Comparison of ENCODE assay signal across 23 mouse cellular contexts in genomic region chr12:101821596-101821995, GRCm38 (mm10). TPM values are rescaled to one million over a fixed set of nuclear protein-coding genes. Genes with fewer than 3 reads are reported as not detected.
A peak's percentile ranks its signal among the peaks of the same experiment; 100 is the strongest.
DNase-seq lines count a peak whose midpoint lies in the region; ATAC-seq and TF ChIP-seq lines count a peak whose summit lies in the region.
"Had no signal": no experiment of that assay in that cellular context is flagged by ENCODE, and none has a peak within 500 bp of the region (broad histone marks: within the 10 kb centered on the region; RNA-seq: fewer than 3 reads in every experiment).

No protein-coding gene starts in this region.

- no peaks in the 10 kb centered on the region for H3K79me2 ChIP-seq in MEL (ENCODE audit: control insufficient read depth, insufficient read depth, low read length, poor library complexity)

- H3K4me1 ChIP-seq in liver, embryonic 13.5 days (replicated peaks): peaks cover 8% of the 10 kb centered on the region; the same call in 1 of the 2 replicates
- H3K4me1 ChIP-seq in liver, embryonic 11.5 days (replicated peaks; ENCODE audit: control insufficient read depth, insufficient read depth, low read length): 0 out of 2 replicates have a peak, but pooled peaks cover 3% of the 10 kb centered on the region
- H3K4me1 ChIP-seq in MEL (ENCODE audit: control insufficient read depth in 1 of 2, insufficient read depth in 2 of 2, low read length in 2 of 2): peaks cover 0 to 10% of the 10 kb centered on the region in 2 experiments; a peak in 2 of 4 replicates

- TF ChIP-seq RAD21 in MEL (IDR thresholded peaks at IDR 0.05; ENCODE audit: low read depth, low read length): no peak

- H3K9ac ChIP-seq in liver, embryonic 13.5 days: no peak overlapping the region
- no peak overlapping the region for H3K9ac ChIP-seq in liver, embryonic 11.5 days (ENCODE audit: low read depth, low read length)
- H3K9ac ChIP-seq in MEL (ENCODE audit: control insufficient read depth, low read depth, low read length, poor library complexity, severe bottlenecking): no peak overlapping the region
- H3K9ac ChIP-seq: forebrain, embryonic 13.5 days; forebrain, postnatal 0 days; heart, embryonic 13.5 days; hindbrain, embryonic 12.5 days had no signal

- ATAC-seq in liver, embryonic 13.5 days (ENCODE audit: low read depth): peak; percentile 23; the same call in 1 of the 2 replicates
- no peak for ATAC-seq in liver, embryonic 11.5 days (replicated peaks; ENCODE audit: low FRiP score)
- ATAC-seq in hematopoietic stem cell, adult 5-6 weeks (replicated peaks in 1 of 2; ENCODE audit: insufficient read depth in 1 of 2, low FRiP score in 2 of 2, low TSS enrichment in 1 of 2, low read depth in 1 of 2, poor library complexity in 2 of 2, severe bottlenecking in 2 of 2): peak; percentile 17 to 33; a peak in 3 of 4 replicates
- ATAC-seq in megakaryocyte progenitor cell, adult 5-6 weeks (replicated peaks; ENCODE audit: poor library complexity): peak; percentile 37
- ATAC-seq: forebrain, embryonic 13.5 days; forebrain, postnatal 0 days; hindbrain, embryonic 16.5 days; inflammation-experienced regulatory T-cells, adult 6 months; Patski had no signal

- no peak for TF ChIP-seq EP300 in MEL (IDR thresholded peaks at IDR 0.05; ENCODE audit: low read depth in 1 of 2, low read length in 2 of 2)

- H3K36me3 ChIP-seq in liver, embryonic 13.5 days: no peaks in the 10 kb centered on the region
- H3K36me3 ChIP-seq in liver, embryonic 11.5 days (ENCODE audit: control insufficient read depth, insufficient read depth, low read length): no peaks in the 10 kb centered on the region
- no peaks in the 10 kb centered on the region for H3K36me3 ChIP-seq in MEL (ENCODE audit: control insufficient read depth in 1 of 2, insufficient read depth in 2 of 2, low read length in 2 of 2)
- H3K36me3 ChIP-seq: embryonic facial prominence, embryonic 10.5 days; heart, embryonic 13.5 days; hindbrain, embryonic 12.5 days had no signal

- H3K4me3 ChIP-seq in liver, embryonic 13.5 days (replicated peaks): no peak overlapping the region
- H3K4me3 ChIP-seq in liver, embryonic 11.5 days (ENCODE audit: low read depth, low read length): no peak overlapping the region
- no peak overlapping the region for H3K4me3 ChIP-seq in MEL (ENCODE audit: control insufficient read depth in 1 of 2, insufficient read depth in 1 of 2, low read depth in 2 of 2, low read length in 2 of 2)
- H3K4me3 ChIP-seq: embryonic facial prominence, embryonic 10.5 days; forebrain, embryonic 13.5 days; gastrocnemius, adult 2 months; heart, embryonic 13.5 days; hindbrain, embryonic 12.5 days had no signal

- H3K27ac ChIP-seq in liver, embryonic 13.5 days: no peak overlapping the region
- no peak overlapping the region for H3K27ac ChIP-seq in liver, embryonic 11.5 days (ENCODE audit: low read depth, low read length)
- no peak overlapping the region for H3K27ac ChIP-seq in MEL (ENCODE audit: control insufficient read depth, low read depth, low read length)
- H3K27ac ChIP-seq: embryonic facial prominence, embryonic 10.5 days; forebrain, embryonic 13.5 days; gastrocnemius, adult 2 months; heart, embryonic 13.5 days; hindbrain, embryonic 12.5 days had no signal

- no peak overlapping the region for H3K4me2 ChIP-seq in liver, embryonic 13.5 days
- H3K4me2 ChIP-seq in liver, embryonic 11.5 days: no peak overlapping the region
- H3K4me2 ChIP-seq: forebrain, embryonic 13.5 days; heart, embryonic 13.5 days; hindbrain, embryonic 12.5 days had no signal

- TF ChIP-seq POLR2A in MEL (IDR thresholded peaks at IDR 0.05; ENCODE audit: control insufficient read depth in 1 of 2, insufficient read depth in 1 of 2, low read depth in 1 of 2, low read length in 2 of 2, poor library complexity in 1 of 2): no peak

- H3K9me3 ChIP-seq in liver, embryonic 13.5 days (replicated peaks): no peaks in the 10 kb centered on the region
- H3K9me3 ChIP-seq in liver, embryonic 11.5 days (ENCODE audit: control insufficient read depth, low read length): no peaks in the 10 kb centered on the region
- H3K9me3 ChIP-seq in MEL (replicated peaks; ENCODE audit: insufficient read depth, low read length): no peaks in the 10 kb centered on the region
- H3K9me3 ChIP-seq: embryonic facial prominence, embryonic 10.5 days; forebrain, embryonic 13.5 days; heart, embryonic 13.5 days; hindbrain, embryonic 12.5 days had no signal

- WGBS in liver, embryonic 13.5 days (ENCODE audit: insufficient replicate concordance): 3% methylated on average over 3 of the region's 3 CpGs
- WGBS in liver, embryonic 11.5 days: 18% methylated on average over 3 of the region's 3 CpGs

- DNase-seq in liver, embryonic 13.5 days: no peak
- no peak for DNase-seq in liver, embryonic 11.5 days (ENCODE audit: low spot score)
- DNase-seq in MEL (ENCODE audit: low read depth, low spot score) (peak; percentile 23), MN1 (ENCODE audit: low spot score) (no peak)
- DNase-seq in left cerebral cortex, adult 18-20 months (ENCODE audit: low spot score in 2 of 2): no peak
- no peak for DNase-seq in embryo, embryonic 10 days (ENCODE audit: low spot score)
- DNase-seq: adrenal gland, adult 2 months; adrenal gland, postnatal 25 days; cerebellum, adult 2 months; cerebellum, postnatal 10 days; forebrain, postnatal 0 days; gastrocnemius, adult 2 months; heart, postnatal 36 days; kidney, adult 2 months had no signal

- H3K27me3 ChIP-seq in liver, embryonic 13.5 days: peaks cover 43% of the 10 kb centered on the region
- H3K27me3 ChIP-seq in liver, embryonic 11.5 days (replicated peaks; ENCODE audit: control insufficient read depth, insufficient read depth, low read length): peaks cover 30% of the 10 kb centered on the region
- peaks cover 0 to 3% of the 10 kb centered on the region in 2 experiments; a peak in 3 of 4 replicates for H3K27me3 ChIP-seq in MEL (ENCODE audit: control insufficient read depth in 1 of 2, insufficient read depth in 2 of 2, low read length in 2 of 2)
- H3K27me3 ChIP-seq: Patski had no signal

- no peak for TF ChIP-seq CTCF in MEL (IDR thresholded peaks at IDR 0.05 in 2 of 3, conservative IDR thresholded peaks at IDR 0.05 in 1 of 3; ENCODE audit: control insufficient read depth in 1 of 3, insufficient read depth in 1 of 3, low read depth in 2 of 3, low read length in 3 of 3, poor library complexity in 1 of 3, severe bottlenecking in 1 of 3)

TF ChIP-seq in MEL, 35 proteins besides CTCF, POLR2A, EP300 and RAD21:
- 0 out of 2 replicates have a peak, but pooled peaks have one; percentile 15 for TF ChIP-seq GATA1 (IDR thresholded peaks at IDR 0.05; ENCODE audit: low read depth, low read length)
- TF ChIP-seq MAZ (IDR thresholded peaks at IDR 0.05; ENCODE audit: low read depth, low read length): no peak
- no peak for TF ChIP-seq SMC3 (IDR thresholded peaks at IDR 0.05; ENCODE audit: low read depth, low read length)

RNA-seq across cellular contexts. Expression of gene Fbln5, which starts 2.7 kb away (rescaled TPM):
- polyA plus RNA-seq in liver, embryonic 13.5 days (2015; fragmentation: Nextera tagmentation; extraction: Ambion mirVana): 5.6 and 6.3 TPM in 2 replicates
- 4.3 and 4.4 TPM in 2 replicates for polyA plus RNA-seq in liver, embryonic 11.5 days (2014; fragmentation: Nextera tagmentation; extraction: Ambion mirVana)
- total RNA-seq in MEL (2012; rRNA removed): not detected in 2 replicates
- not detected for polyA plus RNA-seq in MEL (2012; ENCODE audit: insufficient read depth in 1 of 2, insufficient read length in 2 of 2, low read depth in 1 of 2, low replicate concordance in 2 of 2, missing spikeins in 1 of 2)
- not detected in 2 replicates for total RNA-seq in hematopoietic stem cell, adult 5-6 weeks (2017)
- not detected in 2 replicates for total RNA-seq in megakaryocyte progenitor cell, adult 5-6 weeks (2015)
- total RNA-seq in megakaryocyte progenitor cell, adult 5-6 weeks (2017): not detected in 2 replicates
- total RNA-seq in left cerebral cortex, adult 18-20 months (2021): 1 to 10 TPM; 6.9 to 7.1 TPM
- polyA plus RNA-seq: inflammation-experienced regulatory T-cells, adult 6 months had no signal
